Mouse (Mus musculus) midbrain, embryonic 11.5 days (tissue): ENCODE measurements at regions not wholly inside any gene's neighbourhood (a gene's known extent, or its start where the extent isn't known, plus 50 kb on each side); places are given as distances from the start of the nearest gene placed in this dataset.

Experiments used
- ATAC-seq: fragments of 200-750 bp; cut with Nextera tagmentation; 2 replicates; pipeline ENCODE4 v1.8.0; 2017; ENCODE audit warnings: moderate TSS enrichment, moderate library complexity; ENCODE audit not compliant: low FRiP score
- DNase-seq: peaks from one replicate; pipeline ENCODE4 v3.0.0; 2015; ENCODE audit warnings: low spot score; ENCODE audit errors: missing footprints
- H3K27ac ChIP-seq: fragments of 300-500 bp; sonication (generic); 2 replicates; pipeline ENCODE4 v1.5.1; 2014; ENCODE audit warnings: low read depth, low read length
- H3K27me3 ChIP-seq: fragments of 300-500 bp; sonication (generic); 2 replicates; pipeline ENCODE4 v1.6.1; 2014; ENCODE audit warnings: mild to moderate bottlenecking, low read length, moderate library complexity, mixed read lengths; ENCODE audit not compliant: control insufficient read depth, insufficient read depth
- H3K36me3 ChIP-seq: fragments of 300-500 bp; sonication (generic); 2 replicates; pipeline ENCODE4 v1.6.1; 2014; ENCODE audit warnings: mild to moderate bottlenecking, low read length, moderate library complexity, mixed read lengths; ENCODE audit not compliant: control insufficient read depth, insufficient read depth
- H3K4me1 ChIP-seq: fragments of 300-500 bp; sonication (generic); 2 replicates; pipeline ENCODE4 v1.6.1; 2014; ENCODE audit warnings: low read length; ENCODE audit not compliant: control insufficient read depth, insufficient read depth
- H3K4me2 ChIP-seq: fragments of 300-500 bp; sonication (generic); 2 replicates; pipeline ENCODE4 v1.6.1; 2014; ENCODE audit warnings: mild to moderate bottlenecking, moderate library complexity
- H3K4me3 ChIP-seq: fragments of 300-500 bp; sonication (generic); 2 replicates; pipeline ENCODE4 v1.5.1; 2014; ENCODE audit warnings: low read depth, low read length
- H3K9ac ChIP-seq: fragments of 300-500 bp; sonication (generic); 2 replicates; pipeline ENCODE4 v1.6.1; 2014; ENCODE audit warnings: low read length
- H3K9me3 ChIP-seq: fragments of 300-500 bp; sonication (generic); 2 replicates; pipeline ENCODE4 v1.6.1; 2016; ENCODE audit warnings: low read length; ENCODE audit not compliant: control insufficient read depth
- WGBS: fragments of 180-500 bp; shearing (Covaris S2); extraction: QIAGEN DNeasy Blood & Tissue Kit; methylation state at CpG from one replicate; pipeline ENCODE4 v1.1.7; 2014; 5-methylcytosine and 5-hydroxymethylcytosine counted together

DNA sequence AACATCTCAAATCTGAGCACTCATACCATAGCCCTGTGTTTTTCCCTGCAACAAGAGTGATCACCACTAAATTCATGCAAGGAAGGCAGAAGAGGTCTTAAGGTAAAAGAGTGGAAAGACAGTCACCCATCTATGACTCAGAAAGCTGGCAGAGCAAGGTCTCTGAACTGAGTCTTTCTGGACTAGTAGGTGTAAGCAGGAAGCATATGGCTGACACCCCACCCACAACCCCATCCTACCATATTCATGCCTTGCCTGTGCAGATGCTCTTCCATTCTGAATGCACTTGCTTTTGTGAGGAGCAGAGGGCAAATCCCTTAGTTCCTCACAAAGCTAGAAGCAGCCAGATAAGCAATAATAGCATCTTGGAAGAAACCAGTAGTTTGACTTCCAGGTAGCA lies 178.8 kb upstream of the Ghitm start:
- H3K4me3 ChIP-seq = no peak overlapping the region
- no peak overlapping the region for H3K4me2 ChIP-seq
- H3K27ac ChIP-seq = no peak overlapping the region
- no peak for ATAC-seq
- H3K36me3 ChIP-seq = no peaks in the 10 kb centered on the region
- H3K27me3 ChIP-seq = no peaks in the 10 kb centered on the region
- no peaks in the 10 kb centered on the region for H3K9me3 ChIP-seq
- no peak for DNase-seq
- H3K9ac ChIP-seq = no peak overlapping the region
- H3K4me1 ChIP-seq = no peaks in the 10 kb centered on the region

DNA sequence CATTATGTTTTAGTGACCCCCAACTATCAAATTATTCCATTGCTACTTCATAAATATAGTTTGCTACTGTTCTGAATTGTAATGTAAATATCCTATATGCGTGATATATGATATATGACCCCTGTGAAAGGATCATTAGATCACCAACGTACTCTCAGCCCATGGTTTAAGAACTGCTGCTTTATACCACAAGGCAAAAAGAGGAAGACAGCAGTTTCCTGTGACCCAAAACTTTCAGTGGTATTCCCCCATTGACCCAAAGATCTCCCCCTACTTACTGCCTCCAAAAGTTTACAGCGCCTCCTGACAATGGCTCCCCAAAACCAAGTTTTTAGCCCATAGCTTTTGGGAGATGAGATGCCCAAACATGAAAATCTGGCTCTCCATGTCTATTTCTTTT lies 177.8 kb upstream of the Ghitm start:
- Histone ChIP-seq H3K4me3 (no peak overlapping the region), H3K36me3 (no peaks in the 10 kb centered on the region), H3K27ac (no peak overlapping the region), H3K9ac (no peak overlapping the region), H3K27me3 (no peaks in the 10 kb centered on the region), H3K4me2 (no peak overlapping the region), H3K4me1 (no peaks in the 10 kb centered on the region), H3K9me3 (no peaks in the 10 kb centered on the region)
- whole genome bisulfite sequencing = 85% methylated on average over 3 of the region's 3 CpGs
- no peak for ATAC-seq
- DNase-seq = no peak

DNA sequence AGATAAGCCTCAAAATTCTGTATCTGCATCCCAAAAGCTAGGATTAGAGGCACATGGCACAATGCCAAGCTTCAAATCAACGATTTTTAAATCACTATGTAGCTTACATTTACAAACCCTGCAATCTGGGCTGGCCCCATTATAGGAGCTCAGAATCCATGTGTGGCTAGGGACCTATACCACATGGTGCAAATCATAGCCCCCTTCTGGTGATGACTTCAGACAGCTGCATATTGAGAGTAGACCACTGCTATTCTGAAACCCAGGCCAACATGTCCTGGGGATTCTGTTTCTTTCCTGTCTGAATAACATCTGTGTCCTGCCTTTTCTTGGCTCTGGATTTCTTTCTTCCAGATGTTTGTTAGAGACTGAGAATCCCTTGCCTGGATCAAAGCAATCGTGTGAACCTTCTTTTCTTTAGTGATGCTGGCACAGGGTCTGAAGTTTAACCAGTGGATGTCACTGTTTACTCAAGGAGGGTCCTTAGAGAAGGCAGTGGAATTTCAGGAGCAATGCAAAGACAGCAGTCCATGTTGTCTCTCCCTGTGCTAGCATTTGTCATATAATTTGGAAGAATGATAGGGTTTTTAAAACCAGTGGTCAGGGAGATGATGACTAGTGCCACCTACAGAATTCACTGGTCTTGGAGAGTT lies 171.7 kb upstream of the Ghitm start:
- Histone ChIP-seq H3K27me3 (no peaks in the 10 kb centered on the region), H3K4me1 (no peaks in the 10 kb centered on the region), H3K4me2 (no peak overlapping the region), H3K27ac (no peak overlapping the region), H3K9ac (no peak overlapping the region), H3K36me3 (no peaks in the 10 kb centered on the region), H3K9me3 (no peaks in the 10 kb centered on the region), H3K4me3 (no peak overlapping the region)
- ATAC-seq (no peak), DNase-seq (no peak)
- WGBS = 77% methylated on average over 2 of the region's 2 CpGs

DNA sequence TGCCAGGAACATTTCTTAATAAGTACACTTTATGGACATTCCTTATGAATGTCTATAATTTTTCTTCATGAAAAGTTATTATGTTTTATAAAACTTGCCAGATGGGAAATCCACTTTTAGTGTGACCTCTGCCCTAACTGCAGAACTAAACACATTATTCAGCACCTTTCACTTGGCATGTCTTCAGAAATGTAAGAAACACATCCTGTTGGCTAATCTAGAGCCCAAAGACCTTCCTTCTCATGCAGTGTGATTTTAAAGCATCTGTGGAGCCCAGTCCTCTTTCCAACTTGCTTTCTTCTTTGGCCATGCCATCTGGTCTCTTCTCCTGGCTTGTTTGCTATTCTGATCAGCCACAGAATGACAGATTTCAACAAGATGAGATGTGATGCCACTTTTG lies 163.6 kb upstream of the Ghitm start:
- no peak overlapping the region for H3K9ac ChIP-seq
- H3K27me3 ChIP-seq = no peaks in the 10 kb centered on the region
- no peak overlapping the region for H3K4me2 ChIP-seq
- ATAC-seq = no peak
- no peaks in the 10 kb centered on the region for H3K36me3 ChIP-seq
- no peaks in the 10 kb centered on the region for H3K4me1 ChIP-seq
- H3K9me3 ChIP-seq = no peaks in the 10 kb centered on the region
- DNase-seq = peak; percentile 59
- no peak overlapping the region for H3K27ac ChIP-seq
- no peak overlapping the region for H3K4me3 ChIP-seq

DNA sequence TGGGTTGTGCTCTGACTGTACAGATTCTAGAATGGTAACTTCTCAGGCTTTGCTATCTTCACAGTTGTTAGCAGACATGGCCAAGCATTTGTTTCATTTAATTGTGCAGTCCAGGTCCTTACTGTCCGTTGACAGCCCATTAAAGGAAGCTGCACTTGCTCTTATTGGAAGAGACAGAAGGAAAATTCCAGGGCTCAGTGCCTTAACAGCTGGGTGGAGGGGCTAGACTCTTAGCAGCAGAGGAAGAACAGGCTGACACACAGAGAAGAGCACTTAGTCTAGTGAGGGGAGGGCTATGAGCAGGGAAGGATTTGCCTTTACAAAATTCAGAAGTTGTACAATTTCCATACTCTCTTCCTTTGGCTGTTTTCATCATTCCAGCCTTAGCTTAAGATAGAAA lies 161.5 kb upstream of the Ghitm start:
- H3K4me1 ChIP-seq = no peaks in the 10 kb centered on the region
- no peak overlapping the region for H3K27ac ChIP-seq
- H3K9ac ChIP-seq = no peak overlapping the region
- H3K4me2 ChIP-seq = no peak overlapping the region
- no peak for ATAC-seq
- peak; percentile 44 for DNase-seq
- WGBS = 71% methylated on average over 1 of the region's 1 CpGs
- H3K4me3 ChIP-seq = no peak overlapping the region
- H3K36me3 ChIP-seq = no peaks in the 10 kb centered on the region
- H3K9me3 ChIP-seq = no peaks in the 10 kb centered on the region
- no peaks in the 10 kb centered on the region for H3K27me3 ChIP-seq

DNA sequence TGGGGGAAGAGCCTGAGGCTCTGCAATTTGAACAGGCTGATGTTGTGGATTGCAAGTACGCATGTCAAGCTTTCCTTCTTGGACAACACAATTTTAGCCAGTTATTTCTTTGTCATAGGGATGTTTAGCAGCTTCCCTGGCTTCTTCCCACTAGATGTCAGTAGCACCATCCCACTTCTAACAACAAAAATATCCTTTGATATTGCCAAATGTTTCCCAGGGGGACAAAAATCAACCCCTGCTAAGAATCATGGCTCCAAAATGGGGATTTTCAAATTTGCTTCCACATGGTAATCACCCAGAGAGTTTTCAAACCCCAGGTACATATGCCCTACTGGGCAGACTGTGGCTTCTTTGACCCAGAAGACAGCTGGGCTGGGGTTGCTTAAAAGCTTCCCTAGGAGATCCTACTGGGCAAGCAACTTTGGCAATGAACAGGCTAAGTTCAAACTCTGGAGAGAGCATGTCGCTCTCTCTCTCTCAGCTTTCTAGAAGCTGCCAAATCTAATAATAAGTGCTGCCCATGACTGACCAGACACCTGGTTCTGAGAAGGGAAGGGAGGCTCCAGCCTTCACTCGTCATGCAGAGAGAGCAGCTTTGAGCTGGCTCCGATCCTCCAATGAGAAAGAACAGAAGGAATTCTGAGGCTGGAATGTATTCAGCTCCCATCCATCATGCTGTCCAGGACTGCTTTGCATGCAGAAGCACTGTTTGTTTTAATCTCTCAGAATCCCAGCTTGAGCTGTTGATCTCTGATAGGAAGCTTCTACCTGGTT lies 157.2 kb upstream of the Ghitm start:
- DNase-seq (no peak), ATAC-seq (no peak)
- no peaks in the 10 kb centered on the region for H3K9me3 ChIP-seq
- H3K36me3 ChIP-seq = no peaks in the 10 kb centered on the region
- WGBS = 61% methylated on average over 4 of the region's 4 CpGs
- H3K4me2 ChIP-seq = no peak overlapping the region
- no peaks in the 10 kb centered on the region for H3K4me1 ChIP-seq
- H3K4me3 ChIP-seq = no peak overlapping the region
- no peak overlapping the region for H3K27ac ChIP-seq
- no peak overlapping the region for H3K9ac ChIP-seq
- H3K27me3 ChIP-seq = no peaks in the 10 kb centered on the region

DNA sequence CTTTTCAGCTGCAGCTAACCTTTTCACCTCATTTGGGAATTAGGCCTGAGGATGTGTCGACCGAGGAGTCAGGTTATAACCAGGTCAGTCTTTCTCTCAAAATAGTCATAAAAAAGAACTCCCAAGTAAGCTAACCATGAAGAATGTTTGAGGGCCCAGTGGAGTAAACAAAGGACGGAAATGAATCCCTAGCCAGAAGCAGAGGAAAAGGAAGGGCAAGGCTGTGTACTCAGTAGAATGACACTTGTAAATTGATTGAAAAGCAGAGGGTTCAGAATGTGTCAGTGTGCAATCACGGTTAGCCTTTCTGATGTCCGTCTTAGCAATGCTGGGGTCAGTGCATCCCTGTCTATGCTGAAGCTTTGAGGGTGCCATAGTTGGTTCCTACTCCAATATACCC lies 149.3 kb upstream of the Ghitm start:
- H3K4me2 ChIP-seq = no peak overlapping the region
- DNase-seq (no peak), ATAC-seq (peak; percentile 38)
- no peaks in the 10 kb centered on the region for H3K4me1 ChIP-seq
- WGBS = 39% methylated on average over 5 of the region's 5 CpGs
- no peaks in the 10 kb centered on the region for H3K9me3 ChIP-seq
- no peak overlapping the region for H3K4me3 ChIP-seq
- H3K36me3 ChIP-seq = no peaks in the 10 kb centered on the region
- H3K9ac ChIP-seq = no peak overlapping the region
- H3K27me3 ChIP-seq = no peaks in the 10 kb centered on the region
- H3K27ac ChIP-seq = no peak overlapping the region

DNA sequence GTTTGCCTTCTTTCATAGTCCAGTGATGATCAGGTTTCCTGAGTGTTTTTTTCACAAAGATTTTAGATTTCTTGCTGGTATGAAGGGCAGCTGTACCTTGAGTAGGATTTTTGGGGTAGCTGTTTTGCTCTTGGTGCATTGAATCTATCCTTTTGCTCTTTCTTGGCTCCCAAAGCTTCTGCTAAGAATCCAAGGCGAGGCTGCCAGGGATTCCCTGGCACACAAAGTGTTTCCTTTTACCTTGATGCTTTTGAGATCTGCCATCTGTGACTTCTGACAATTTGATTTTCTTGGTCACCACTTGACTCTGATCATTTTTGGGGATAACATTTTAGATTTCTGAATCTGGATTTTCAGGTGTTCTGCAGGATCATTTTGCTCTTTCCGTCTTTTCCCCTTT lies 144.3 kb upstream of the Ghitm start:
- H3K9ac ChIP-seq = no peak overlapping the region
- ATAC-seq (no peak), DNase-seq (no peak)
- no peaks in the 10 kb centered on the region for H3K9me3 ChIP-seq
- H3K27me3 ChIP-seq = no peaks in the 10 kb centered on the region
- H3K36me3 ChIP-seq = no peaks in the 10 kb centered on the region
- no peak overlapping the region for H3K4me3 ChIP-seq
- WGBS = 81% methylated on average over 2 of the region's 2 CpGs
- H3K27ac ChIP-seq = no peak overlapping the region
- no peaks in the 10 kb centered on the region for H3K4me1 ChIP-seq
- H3K4me2 ChIP-seq = no peak overlapping the region

DNA sequence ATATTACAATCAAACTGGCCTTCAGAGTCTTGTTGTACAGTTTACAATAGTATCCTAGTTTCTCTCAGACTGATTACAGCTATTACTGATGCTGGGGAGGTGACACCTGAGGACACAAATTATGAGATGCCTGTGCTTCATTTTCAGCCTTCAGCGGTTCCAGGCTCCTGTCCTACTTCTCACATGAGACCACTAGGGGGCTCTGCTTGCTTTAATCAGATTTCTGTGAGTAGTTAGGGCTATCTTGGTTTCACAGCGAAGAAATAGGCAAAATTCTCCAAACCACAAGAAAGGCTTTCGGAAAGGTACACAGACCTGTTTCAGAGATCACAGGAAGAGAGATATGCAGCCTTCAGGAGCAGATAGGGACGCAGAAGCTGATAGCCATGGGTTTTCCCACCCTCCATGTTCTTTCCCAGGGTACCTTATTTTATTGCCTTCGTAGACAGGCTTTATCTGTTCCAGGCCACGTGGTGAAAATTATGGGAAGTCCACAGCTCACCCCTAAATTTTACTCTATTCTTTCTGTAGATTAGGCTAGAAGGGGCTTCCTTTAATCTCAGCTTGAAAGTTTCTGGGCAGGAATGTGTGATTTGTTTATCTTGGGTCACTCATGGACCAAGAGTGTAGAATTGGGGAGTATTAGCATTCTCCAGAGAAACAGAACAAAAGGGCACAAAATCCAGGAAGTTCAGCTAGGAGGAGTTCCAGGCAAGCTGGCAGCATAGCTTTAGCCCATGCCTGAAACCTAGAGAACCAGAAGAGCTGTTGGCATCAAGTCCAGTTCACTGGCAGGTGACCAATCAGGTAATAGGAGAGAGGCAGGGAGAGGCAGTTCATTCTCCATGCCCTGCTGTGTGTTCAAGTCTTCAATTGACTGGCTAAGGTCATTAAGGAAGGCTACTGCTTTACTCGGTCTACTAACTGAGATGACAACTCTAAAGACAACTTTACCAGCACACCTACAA lies 141.9 kb upstream of the Ghitm start:
- H3K9ac ChIP-seq = no peak overlapping the region
- ATAC-seq (0 out of 2 replicates have a peak, but pooled peaks have one; percentile 52), DNase-seq (peak; percentile 85)
- H3K9me3 ChIP-seq = no peaks in the 10 kb centered on the region
- H3K27ac ChIP-seq = no peak overlapping the region
- H3K4me2 ChIP-seq = no peak overlapping the region
- no peaks in the 10 kb centered on the region for H3K27me3 ChIP-seq
- H3K4me1 ChIP-seq = no peaks in the 10 kb centered on the region
- H3K36me3 ChIP-seq = no peaks in the 10 kb centered on the region
- no peak overlapping the region for H3K4me3 ChIP-seq
- WGBS = 68% methylated on average over 7 of the region's 7 CpGs
